In genomic region chr1:193086842-193087476, GRCm38 (mm10) we compare ENCODE assay signal across 9 mouse cellular contexts. TPM values are rescaled to one million over a fixed set of nuclear protein-coding genes. Genes with fewer than 3 reads are reported as not detected.
DNase-seq lines count a peak whose midpoint lies in the region; ATAC-seq and TF ChIP-seq lines count a peak whose summit lies in the region.
"Had no signal": no experiment of that assay in that cellular context is flagged by ENCODE, and none has a peak within 500 bp of the region (broad histone marks: within the 10 kb centered on the region; RNA-seq: fewer than 3 reads in every experiment).

No protein-coding gene starts in this region.

- no peak overlapping the region for H3K27ac ChIP-seq in kidney, postnatal 0 days
- H3K27ac ChIP-seq in kidney, embryonic 14.5 days (ENCODE audit: low read depth, low read length) = no peak overlapping the region

- H3K27me3 ChIP-seq in kidney, postnatal 0 days (ENCODE audit: insufficient read depth, low read length) = no peaks in the 10 kb centered on the region
- H3K27me3 ChIP-seq in kidney, embryonic 14.5 days (ENCODE audit: control insufficient read depth, insufficient read depth, low read length) = no peaks in the 10 kb centered on the region
- H3K27me3 ChIP-seq: Patski had no signal

- no peak for TF ChIP-seq CTCF in kidney, postnatal 0 days (IDR thresholded peaks at IDR 0.05; ENCODE audit: low read depth)

- 38% methylated on average over 9 of the region's 9 CpGs for WGBS in kidney, postnatal 0 days
- WGBS in kidney, embryonic 14.5 days = 51% methylated on average over 9 of the region's 9 CpGs

- intact Hi-C loops in heart, postnatal 25 days (cut with DNase I) = no loop called here

- H3K9ac ChIP-seq in kidney, postnatal 0 days (ENCODE audit: low read depth, low read length) = no peak overlapping the region
- no peak overlapping the region for H3K9ac ChIP-seq in kidney, embryonic 14.5 days (ENCODE audit: low read depth, low read length)

- no peaks in the 10 kb centered on the region for H3K4me1 ChIP-seq in kidney, postnatal 0 days (replicated peaks; ENCODE audit: insufficient read depth, low read length)
- no peaks in the 10 kb centered on the region; the same call in 1 of the 2 replicates for H3K4me1 ChIP-seq in kidney, embryonic 14.5 days (ENCODE audit: control insufficient read depth, insufficient read depth, low read length)

- no peaks in the 10 kb centered on the region for H3K9me3 ChIP-seq in kidney, postnatal 0 days (replicated peaks; ENCODE audit: low read length)
- H3K9me3 ChIP-seq in kidney, embryonic 14.5 days (ENCODE audit: control insufficient read depth, low read length) = no peaks in the 10 kb centered on the region

- no peaks in the 10 kb centered on the region for H3K36me3 ChIP-seq in kidney, postnatal 0 days (ENCODE audit: insufficient read depth, low read length)
- no peaks in the 10 kb centered on the region for H3K36me3 ChIP-seq in kidney, embryonic 14.5 days (ENCODE audit: control insufficient read depth, insufficient read depth, low read length)

- peak; percentile 12 for DNase-seq in kidney, postnatal 0 days (ENCODE audit: low spot score)
- peak; percentile 78 to 81 for DNase-seq in adrenal gland, postnatal 36 days
- peak; percentile 36 for DNase-seq in heart, postnatal 25 days (ENCODE audit: low spot score)
- DNase-seq in ovary, postnatal 14 days (ENCODE audit: low spot score) = peak; percentile 13
- no peak for DNase-seq in cerebellum, adult 11 months

- no peak for ATAC-seq in kidney, postnatal 0 days (replicated peaks; ENCODE audit: low FRiP score, low read depth)
- no peak for ATAC-seq in kidney, embryonic 14.5 days (ENCODE audit: low FRiP score, low TSS enrichment)
- no peak for ATAC-seq in cerebellum, adult (ENCODE audit: insufficient number of reproducible peaks, low FRiP score, low TSS enrichment)
- ATAC-seq in CD4-positive, CD25-positive, alpha-beta regulatory T cell, adult 4 months = no peak
- ATAC-seq: Patski had no signal

- no peak overlapping the region for H3K4me3 ChIP-seq in kidney, postnatal 0 days (replicated peaks; ENCODE audit: low read depth, low read length)
- H3K4me3 ChIP-seq in kidney, embryonic 14.5 days (ENCODE audit: low read length) = no peak overlapping the region

- H3K4me2 ChIP-seq in kidney, postnatal 0 days (ENCODE audit: low read length) = no peak overlapping the region
- H3K4me2 ChIP-seq in kidney, embryonic 14.5 days (replicated peaks; ENCODE audit: low read depth, low read length) = no peak overlapping the region

RNA-seq across cellular contexts. Expression of gene Diexf, which starts 43.1 kb away (rescaled TPM):
- 3.6 and 4.0 TPM in 2 replicates for polyA plus RNA-seq in kidney, postnatal 0 days (2015; fragmentation: Nextera tagmentation; extraction: Ambion mirVana)
- polyA plus RNA-seq in kidney, embryonic 14.5 days (2014; fragmentation: Nextera tagmentation; extraction: Ambion mirVana) = 9.0 and 11.0 TPM in 2 replicates
- total RNA-seq in adrenal gland, postnatal 36 days (2021) = 10 to 100 TPM; 13.7 to 15.9 TPM
- total RNA-seq in heart, postnatal 25 days (2021) = 1 to 10 TPM; 8.2 to 9.5 TPM
- polyA plus RNA-seq in CD4-positive, CD25-positive, alpha-beta regulatory T cell, adult 4 months (2017; shearing (Covaris generic)) = 1 to 10 TPM; 9.5 to 10.0 TPM

RNA-seq across cellular contexts. Expression of gene Syt14, which starts 51.4 kb away (rescaled TPM):
- polyA plus RNA-seq in kidney, postnatal 0 days (2015; fragmentation: Nextera tagmentation; extraction: Ambion mirVana) = 0.62 and 0.71 TPM in 2 replicates
- polyA plus RNA-seq in kidney, embryonic 14.5 days (2014; fragmentation: Nextera tagmentation; extraction: Ambion mirVana) = 2.6 and 3.2 TPM in 2 replicates
- 10 to 100 TPM in 1 of 2 experiments, 1 to 10 TPM in 1; 7.0 to 13.5 TPM for total RNA-seq in adrenal gland, postnatal 36 days (2021)
- under 1 TPM; 0.23 to 0.42 TPM for total RNA-seq in heart, postnatal 25 days (2021)
- polyA plus RNA-seq in CD4-positive, CD25-positive, alpha-beta regulatory T cell, adult 4 months (2017; shearing (Covaris generic)) = under 1 TPM in 1 of 2 experiments, not detected in 1; 0.05 TPM
